Mouse (Mus musculus): ENCODE measurements at regions not wholly inside any gene's neighbourhood (a gene's known extent, or its start where the extent isn't known, plus 50 kb on each side); places are given as distances from the start of the nearest gene placed in this dataset.
A peak's percentile ranks its signal among the peaks of the same experiment; 100 is the strongest.
"Not testable (repeated sequence)": the region's sequence is repeated elsewhere in the genome, so short reads cannot be mapped to it uniquely, and the experiment has no call there.

- no peak overlapping the region for H3K27ac ChIP-seq (ENCODE audit: low read length)
- no peaks in the 10 kb centered on the region for H3K27me3 ChIP-seq (ENCODE audit: control insufficient read depth, insufficient read depth, low read length)
- H3K4me2 ChIP-seq (replicated peaks; ENCODE audit: low read depth, low read length): 0 out of 2 replicates have a peak overlapping the region, but pooled peaks have one; percentile 21
- no peaks in the 10 kb centered on the region for H3K9me3 ChIP-seq (ENCODE audit: control insufficient read depth, low read depth, low read length)
- no peak overlapping the region for H3K4me3 ChIP-seq (ENCODE audit: low read depth, low read length)
- peaks cover 11% of the 10 kb centered on the region; the same call in 1 of the 2 replicates for H3K4me1 ChIP-seq (ENCODE audit: control insufficient read depth, insufficient read depth, low read length)
- 64% methylated on average over 25 of the region's 25 CpGs for WGBS
- no peaks in the 10 kb centered on the region for H3K36me3 ChIP-seq (ENCODE audit: control insufficient read depth, insufficient read depth, low read length)
- no peak for ATAC-seq (ENCODE audit: insufficient number of reproducible peaks, insufficient read depth, low FRiP score, low read depth)
- H3K9ac ChIP-seq (replicated peaks; ENCODE audit: low read depth, low read length): no peak overlapping the region
Measured at GRCm38 (mm10) chr10:43667086-43667690, 89.1 kb downstream of the Cd24a start.

- no peak for ATAC-seq (ENCODE audit: insufficient number of reproducible peaks, insufficient read depth, low FRiP score, low read depth)
- Histone ChIP-seq H3K27ac (ENCODE audit: low read length) (no peak overlapping the region), H3K4me2 (replicated peaks; ENCODE audit: low read depth, low read length) (no peak overlapping the region), H3K4me1 (ENCODE audit: control insufficient read depth, insufficient read depth, low read length) (peaks cover 17% of the 10 kb centered on the region; the same call in 1 of the 2 replicates), H3K9me3 (ENCODE audit: control insufficient read depth, low read depth, low read length) (no peaks in the 10 kb centered on the region), H3K9ac (replicated peaks; ENCODE audit: low read depth, low read length) (no peak overlapping the region), H3K36me3 (ENCODE audit: control insufficient read depth, insufficient read depth, low read length) (no peaks in the 10 kb centered on the region), H3K27me3 (ENCODE audit: control insufficient read depth, insufficient read depth, low read length) (no peaks in the 10 kb centered on the region), H3K4me3 (ENCODE audit: low read depth, low read length) (no peak overlapping the region)
- WGBS: 64% methylated on average over 11 of the region's 11 CpGs
Measured at GRCm38 (mm10) chr10:43667732-43668247, 89.7 kb downstream of the Cd24a start.

GRCm38 (mm10) chr10:43669471-43669870 is 91.4 kb downstream of the Cd24a start:
- no peak overlapping the region for H3K4me2 ChIP-seq (replicated peaks; ENCODE audit: low read depth, low read length)
- no peaks in the 10 kb centered on the region for H3K27me3 ChIP-seq (ENCODE audit: control insufficient read depth, insufficient read depth, low read length)
- peaks cover 17% of the 10 kb centered on the region; the same call in 1 of the 2 replicates for H3K4me1 ChIP-seq (ENCODE audit: control insufficient read depth, insufficient read depth, low read length)
- no peak overlapping the region for H3K4me3 ChIP-seq (ENCODE audit: low read depth, low read length)
- H3K9me3 ChIP-seq (ENCODE audit: control insufficient read depth, low read depth, low read length): no peaks in the 10 kb centered on the region
- no peaks in the 10 kb centered on the region for H3K36me3 ChIP-seq (ENCODE audit: control insufficient read depth, insufficient read depth, low read length)
- WGBS: 54% methylated on average over 5 of the region's 5 CpGs
- no peak overlapping the region for H3K9ac ChIP-seq (replicated peaks; ENCODE audit: low read depth, low read length)
- ATAC-seq (ENCODE audit: insufficient number of reproducible peaks, insufficient read depth, low FRiP score, low read depth): no peak
- H3K27ac ChIP-seq (ENCODE audit: low read length): no peak overlapping the region

GRCm38 (mm10) chr10:43670745-43671144 is 92.7 kb downstream of the Cd24a start:
- Histone ChIP-seq H3K4me2 (replicated peaks; ENCODE audit: low read depth, low read length) (no peak overlapping the region), H3K4me1 (ENCODE audit: control insufficient read depth, insufficient read depth, low read length) (peaks cover 17% of the 10 kb centered on the region; the same call in 1 of the 2 replicates), H3K4me3 (ENCODE audit: low read depth, low read length) (no peak overlapping the region), H3K9ac (replicated peaks; ENCODE audit: low read depth, low read length) (no peak overlapping the region), H3K27ac (ENCODE audit: low read length) (no peak overlapping the region), H3K9me3 (ENCODE audit: control insufficient read depth, low read depth, low read length) (no peaks in the 10 kb centered on the region), H3K27me3 (ENCODE audit: control insufficient read depth, insufficient read depth, low read length) (no peaks in the 10 kb centered on the region), H3K36me3 (ENCODE audit: control insufficient read depth, insufficient read depth, low read length) (no peaks in the 10 kb centered on the region)
- no peak for ATAC-seq (ENCODE audit: insufficient number of reproducible peaks, insufficient read depth, low FRiP score, low read depth)
- 88% methylated on average over 1 of the region's 1 CpGs for WGBS

GRCm38 (mm10) chr10:43671785-43672184 is 93.7 kb downstream of the Cd24a start:
- ATAC-seq (ENCODE audit: insufficient number of reproducible peaks, insufficient read depth, low FRiP score, low read depth): no peak
- Histone ChIP-seq H3K27ac (ENCODE audit: low read length) (no peak overlapping the region), H3K9me3 (ENCODE audit: control insufficient read depth, low read depth, low read length) (no peaks in the 10 kb centered on the region), H3K27me3 (ENCODE audit: control insufficient read depth, insufficient read depth, low read length) (no peaks in the 10 kb centered on the region), H3K4me3 (ENCODE audit: low read depth, low read length) (no peak overlapping the region), H3K4me2 (replicated peaks; ENCODE audit: low read depth, low read length) (no peak overlapping the region), H3K36me3 (ENCODE audit: control insufficient read depth, insufficient read depth, low read length) (no peaks in the 10 kb centered on the region), H3K4me1 (ENCODE audit: control insufficient read depth, insufficient read depth, low read length) (peaks cover 17% of the 10 kb centered on the region; the same call in 1 of the 2 replicates), H3K9ac (replicated peaks; ENCODE audit: low read depth, low read length) (no peak overlapping the region)
- 78% methylated on average over 3 of the region's 3 CpGs for WGBS

- Histone ChIP-seq H3K4me1 (ENCODE audit: control insufficient read depth, insufficient read depth, low read length) (peaks cover 17% of the 10 kb centered on the region; the same call in 1 of the 2 replicates), H3K4me3 (ENCODE audit: low read depth, low read length) (no peak overlapping the region), H3K27ac (ENCODE audit: low read length) (no peak overlapping the region), H3K27me3 (ENCODE audit: control insufficient read depth, insufficient read depth, low read length) (no peaks in the 10 kb centered on the region), H3K4me2 (replicated peaks; ENCODE audit: low read depth, low read length) (no peak overlapping the region), H3K36me3 (ENCODE audit: control insufficient read depth, insufficient read depth, low read length) (no peaks in the 10 kb centered on the region), H3K9ac (replicated peaks; ENCODE audit: low read depth, low read length) (no peak overlapping the region), H3K9me3 (ENCODE audit: control insufficient read depth, low read depth, low read length) (no peaks in the 10 kb centered on the region)
- WGBS: 17% methylated on average over 6 of the region's 6 CpGs
- peak; percentile 43; the same call in 1 of the 2 replicates for ATAC-seq (ENCODE audit: insufficient number of reproducible peaks, insufficient read depth, low FRiP score, low read depth)
Measured at GRCm38 (mm10) chr10:43672490-43672889, 94.4 kb downstream of the Cd24a start.

GRCm38 (mm10) chr10:43674749-43675148 is 96.7 kb downstream of the Cd24a start:
- no peak overlapping the region for H3K9ac ChIP-seq (replicated peaks; ENCODE audit: low read depth, low read length)
- H3K4me2 ChIP-seq (replicated peaks; ENCODE audit: low read depth, low read length): no peak overlapping the region
- H3K27me3 ChIP-seq (ENCODE audit: control insufficient read depth, insufficient read depth, low read length): no peaks in the 10 kb centered on the region
- ATAC-seq (ENCODE audit: insufficient number of reproducible peaks, insufficient read depth, low FRiP score, low read depth): no peak
- WGBS: 68% methylated on average over 1 of the region's 1 CpGs
- no peak overlapping the region for H3K4me3 ChIP-seq (ENCODE audit: low read depth, low read length)
- no peaks in the 10 kb centered on the region for H3K36me3 ChIP-seq (ENCODE audit: control insufficient read depth, insufficient read depth, low read length)
- H3K4me1 ChIP-seq (ENCODE audit: control insufficient read depth, insufficient read depth, low read length): peaks cover 12% of the 10 kb centered on the region; the same call in 1 of the 2 replicates
- H3K27ac ChIP-seq (ENCODE audit: low read length): no peak overlapping the region
- H3K9me3 ChIP-seq (ENCODE audit: control insufficient read depth, low read depth, low read length): no peaks in the 10 kb centered on the region

- ATAC-seq (ENCODE audit: insufficient number of reproducible peaks, insufficient read depth, low FRiP score, low read depth): not testable (repeated sequence)
- WGBS: 78% methylated on average over 1 of the region's 1 CpGs
Measured at GRCm38 (mm10) chr10:43675495-43675894, 97.4 kb downstream of the Cd24a start.

More at GRCm38 (mm10) chr10:43675495-43675894, 97.4 kb downstream of the Cd24a start:
- not testable (repeated sequence) for H3K9me3 ChIP-seq (ENCODE audit: control insufficient read depth, low read depth, low read length); H3K27me3 ChIP-seq (ENCODE audit: control insufficient read depth, insufficient read depth, low read length); H3K9ac ChIP-seq (replicated peaks; ENCODE audit: low read depth, low read length); H3K4me1 ChIP-seq (ENCODE audit: control insufficient read depth, insufficient read depth, low read length); H3K27ac ChIP-seq (ENCODE audit: low read length); H3K36me3 ChIP-seq (ENCODE audit: control insufficient read depth, insufficient read depth, low read length); H3K4me2 ChIP-seq (replicated peaks; ENCODE audit: low read depth, low read length); H3K4me3 ChIP-seq (ENCODE audit: low read depth, low read length)

Data from stomach, embryonic 14.5 days (tissue).